Mouse (Mus musculus): ENCODE measurements at regions not wholly inside any gene's neighbourhood (a gene's known extent, or its start where the extent isn't known, plus 50 kb on each side); places are given as distances from the start of the nearest gene placed in this dataset.

- TF ChIP-seq POLR2A (IDR thresholded peaks at IDR 0.05; ENCODE audit: control insufficient read depth, extremely low read depth, insufficient read depth, low read length, poor library complexity): no peak
- no peak for TF ChIP-seq CTCF (IDR thresholded peaks at IDR 0.05; ENCODE audit: borderline replicate concordance, control insufficient read depth, extremely low read depth, insufficient read depth, low read length, poor library complexity)
Measured at GRCm38 (mm10) chr9:23127338-23128017, 95.4 kb upstream of the Bmper start.
